Mouse (Mus musculus): Measurements from ENCODE around the gene Tmem169. TPM values are rescaled to one million over a fixed set of nuclear protein-coding genes. Genes with fewer than 3 reads are reported as not detected.
"Not testable (repeated sequence)": the region's sequence is repeated elsewhere in the genome, so short reads cannot be mapped to it uniquely, and the experiment has no call there.

Gene Tmem169
- total RNA-seq (2014; rRNA removed) (36.1 and 38.8 TPM in 2 replicates), polyA plus RNA-seq (2015; fragmentation: Nextera tagmentation; extraction: Ambion mirVana) (22.7 and 35.2 TPM in 2 replicates)

GRCm38 (mm10) chr1:72283992-72284485 lies at the start of gene Tmem169, which contains the start of gene Pecr:
Gene Tmem169, plus strand, starts transcription at chr1:72284369.
Gene Pecr, minus strand, starts transcription at chr1:72284314.
- Histone ChIP-seq H3K4me3 (ENCODE audit: low read depth, low read length) (peak within 1 kb of the TSS; percentile 59), H3K4me2 (ENCODE audit: low read depth) (peak within 1 kb of the TSS; percentile 98), H3K9me3 (ENCODE audit: low read length) (no peaks in the 10 kb centered on the region), H3K27ac (ENCODE audit: low read depth, low read length) (peak within 1 kb of the TSS; percentile 85), H3K36me3 (ENCODE audit: insufficient read depth) (no peaks in the 10 kb centered on the region), H3K4me1 (ENCODE audit: insufficient read depth) (peaks cover 14% of the 10 kb centered on the region), H3K9ac (peak within 1 kb of the TSS; percentile 72), H3K27me3 (ENCODE audit: insufficient read depth, low read length) (no peaks in the 10 kb centered on the region)
- ATAC-seq (peak; percentile 98), DNase-seq (peak; percentile 95)
- WGBS, result under 1% methylated on average over 30 of the region's 30 CpGs
- TF ChIP-seq CTCF (IDR thresholded peaks at IDR 0.05; ENCODE audit: low read depth), result peak; percentile 46

GRCm38 (mm10) chr1:72236363-72237006 lies 47.7 kb upstream of the Tmem169 start:
- under 1% methylated on average over 34 of the region's 50 CpGs for WGBS

GRCm38 (mm10) chr1:72237007-72237775 lies 47.0 kb upstream of the Tmem169 start:
- DNase-seq, result no peak
- no peaks in the 10 kb centered on the region for H3K9me3 ChIP-seq (ENCODE audit: low read length)
- H3K27me3 ChIP-seq (ENCODE audit: insufficient read depth, low read length), result no peaks in the 10 kb centered on the region
- no peak for TF ChIP-seq CTCF (IDR thresholded peaks at IDR 0.05; ENCODE audit: low read depth)
- ATAC-seq, result no peak
- H3K4me1 ChIP-seq (ENCODE audit: insufficient read depth), result no peaks in the 10 kb centered on the region
- H3K27ac ChIP-seq (ENCODE audit: low read depth, low read length), result no peak overlapping the region
- H3K4me3 ChIP-seq (ENCODE audit: low read depth, low read length), result peak overlapping the region; percentile 20
- 9% methylated on average over 11 of the region's 13 CpGs for WGBS
- no peaks in the 10 kb centered on the region for H3K36me3 ChIP-seq (ENCODE audit: insufficient read depth)
- no peak overlapping the region for H3K9ac ChIP-seq
- peak overlapping the region; percentile 40 for H3K4me2 ChIP-seq (ENCODE audit: low read depth)

More at GRCm38 (mm10) chr1:72236363-72237006, 47.7 kb upstream of the Tmem169 start:
- H3K27me3 ChIP-seq (ENCODE audit: insufficient read depth, low read length); H3K9me3 ChIP-seq (ENCODE audit: low read length); H3K36me3 ChIP-seq (ENCODE audit: insufficient read depth); H3K4me1 ChIP-seq (ENCODE audit: insufficient read depth): not testable (repeated sequence)
- H3K4me3 ChIP-seq (ENCODE audit: low read depth, low read length), result peak overlapping the region; percentile 45
- peak; percentile 37; the same call in 1 of the 2 replicates for TF ChIP-seq CTCF (IDR thresholded peaks at IDR 0.05; ENCODE audit: low read depth)
- peak overlapping the region; percentile 56 for H3K4me2 ChIP-seq (ENCODE audit: low read depth)
- DNase-seq, result peak; percentile 84
- H3K9ac ChIP-seq, result peak overlapping the region; percentile 52
- peak overlapping the region; percentile 68 for H3K27ac ChIP-seq (ENCODE audit: low read depth, low read length)
- ATAC-seq, result peak; percentile 90

GRCm38 (mm10) chr1:72238016-72238580 lies 46.1 kb upstream of the Tmem169 start:
- DNase-seq (no peak), ATAC-seq (no peak)
- Histone ChIP-seq H3K36me3 (ENCODE audit: insufficient read depth) (no peaks in the 10 kb centered on the region), H3K9me3 (ENCODE audit: low read length) (no peaks in the 10 kb centered on the region), H3K9ac (no peak overlapping the region), H3K4me2 (ENCODE audit: low read depth) (no peak overlapping the region), H3K27me3 (ENCODE audit: insufficient read depth, low read length) (no peaks in the 10 kb centered on the region), H3K4me3 (ENCODE audit: low read depth, low read length) (no peak overlapping the region), H3K27ac (ENCODE audit: low read depth, low read length) (no peak overlapping the region), H3K4me1 (ENCODE audit: insufficient read depth) (no peaks in the 10 kb centered on the region)
- no peak for TF ChIP-seq CTCF (IDR thresholded peaks at IDR 0.05; ENCODE audit: low read depth)
- WGBS, result 68% methylated on average over 10 of the region's 10 CpGs

- ATAC-seq; H3K4me3 ChIP-seq (ENCODE audit: low read depth, low read length); H3K27me3 ChIP-seq (ENCODE audit: insufficient read depth, low read length); DNase-seq; H3K9me3 ChIP-seq (ENCODE audit: low read length); H3K9ac ChIP-seq; H3K4me1 ChIP-seq (ENCODE audit: insufficient read depth); H3K4me2 ChIP-seq (ENCODE audit: low read depth); H3K36me3 ChIP-seq (ENCODE audit: insufficient read depth); H3K27ac ChIP-seq (ENCODE audit: low read depth, low read length): not testable (repeated sequence)
- WGBS, result 85% methylated on average over 3 of the region's 3 CpGs
Observed at GRCm38 (mm10) chr1:72239113-72239512, 45.1 kb upstream of the Tmem169 start.

- Histone ChIP-seq H3K4me2 (ENCODE audit: low read depth) (no peak overlapping the region), H3K4me1 (ENCODE audit: insufficient read depth) (no peaks in the 10 kb centered on the region), H3K9me3 (ENCODE audit: low read length) (no peaks in the 10 kb centered on the region), H3K9ac (no peak overlapping the region), H3K27ac (ENCODE audit: low read depth, low read length) (no peak overlapping the region), H3K4me3 (ENCODE audit: low read depth, low read length) (no peak overlapping the region), H3K27me3 (ENCODE audit: insufficient read depth, low read length) (no peaks in the 10 kb centered on the region), H3K36me3 (ENCODE audit: insufficient read depth) (no peaks in the 10 kb centered on the region)
- no peak for ATAC-seq
- no peak for TF ChIP-seq CTCF (IDR thresholded peaks at IDR 0.05; ENCODE audit: low read depth)
- no peak for DNase-seq
- WGBS, result 87% methylated on average over 5 of the region's 5 CpGs
Observed at GRCm38 (mm10) chr1:72242581-72243143, 41.5 kb upstream of the Tmem169 start.
